Mouse (Mus musculus) erythroid progenitor cell, adult 5-6 weeks (primary cell): ENCODE results near the gene Tmprss13. TPM values are rescaled to one million over a fixed set of nuclear protein-coding genes. Genes with fewer than 3 reads are reported as not detected.
A peak's percentile ranks its signal among the peaks of the same experiment; 100 is the strongest.

Source experiments
- ATAC-seq: replicated peaks from 2 replicates; pipeline ENCODE4 v1.8.0; 2016; ENCODE audit warnings: moderate number of reproducible peaks, mild to moderate bottlenecking, moderate TSS enrichment, inconsistent platforms; ENCODE audit not compliant: poor library complexity, low FRiP score, severe bottlenecking
- total RNA-seq, 2 experiments: library from RNA; stranded (forward) in 1 of 2; stranded (reverse) in 1 of 2; fragments of 150-400 nt in 1 of 2; fragments of 186-747, 209-891 nt in 1 of 2; gene quantifications; 2 replicates each; pipeline versions ENCODE4 v1.2.3 to v1.2.4; 2015 to 2017; ENCODE audit warnings: low replicate concordance in 2 of 2

The Tmprss13 gene
- total RNA-seq (2015; ENCODE audit: low replicate concordance) (not detected in 2 replicates), total RNA-seq (2017; ENCODE audit: low replicate concordance) (not detected in 2 replicates)

- no peak for ATAC-seq
Measured at GRCm38 (mm10) chr9:45318855-45319254, at the start of gene Tmprss13. TSS of gene Tmprss13 (plus strand) at chr9:45319100.

GRCm38 (mm10) chr9:45272213-45272612 is 46.7 kb upstream of the Tmprss13 start:
- ATAC-seq, result no peak

DNA sequence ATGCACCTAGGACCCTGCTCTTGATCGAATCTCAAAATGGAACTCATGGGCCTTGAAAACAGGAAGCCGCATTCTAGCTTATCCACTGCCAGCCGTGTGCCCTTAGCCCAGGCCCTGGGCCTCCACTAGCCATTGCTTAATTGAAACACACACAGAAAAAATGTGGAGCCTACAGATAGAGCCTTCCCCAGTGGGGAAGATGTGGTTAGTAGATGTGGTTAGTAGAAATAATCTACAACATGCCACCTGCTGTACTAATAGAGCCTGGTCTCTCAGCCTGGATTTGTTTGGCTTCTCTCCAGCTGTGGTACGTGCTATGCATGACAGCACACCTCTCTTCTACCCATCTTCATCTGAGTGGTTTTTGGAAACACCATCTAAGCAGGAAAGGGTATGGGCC is 44.7 kb upstream of the Tmprss13 start:
- ATAC-seq, result no peak

DNA sequence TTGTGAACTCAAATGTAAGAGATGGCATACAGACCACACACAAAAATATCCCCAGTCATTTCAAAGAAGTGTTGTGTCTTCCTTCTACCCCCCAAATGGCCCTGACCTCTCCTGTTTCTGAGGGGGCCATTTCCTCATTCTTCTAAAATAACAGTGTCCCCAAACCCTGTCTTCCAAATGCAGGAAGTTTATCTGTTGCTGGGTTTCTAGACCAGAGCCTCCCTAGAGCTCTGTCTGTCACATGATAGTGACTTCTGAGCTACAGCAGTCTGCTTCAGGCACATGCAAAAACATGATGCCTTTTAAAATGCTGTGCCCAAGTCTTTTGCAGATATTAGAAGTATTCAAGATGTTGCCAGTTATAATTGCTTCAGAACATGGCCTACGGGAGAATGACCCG is 44.3 kb upstream of the Tmprss13 start:
- ATAC-seq, result no peak

DNA sequence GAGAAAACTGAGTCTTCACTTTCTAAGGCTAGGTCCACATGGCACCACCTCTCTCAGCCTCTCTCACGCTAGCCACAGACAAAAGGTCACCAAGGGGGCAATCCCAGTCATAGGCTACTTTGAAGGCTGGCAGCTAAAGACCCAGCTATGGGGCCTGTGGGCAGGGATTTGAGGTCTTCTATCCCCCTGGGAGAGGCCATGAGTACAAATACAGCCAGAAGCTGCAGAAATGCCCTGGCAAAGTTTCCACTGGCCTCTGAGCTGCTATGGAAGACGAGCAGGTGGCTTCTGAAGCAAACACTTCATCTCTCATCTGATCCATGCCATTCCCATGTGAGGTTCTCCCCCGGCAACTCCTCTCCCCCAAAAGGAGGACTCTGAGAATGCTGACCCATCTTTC is 38.8 kb upstream of the Tmprss13 start:
- no peak for ATAC-seq

DNA sequence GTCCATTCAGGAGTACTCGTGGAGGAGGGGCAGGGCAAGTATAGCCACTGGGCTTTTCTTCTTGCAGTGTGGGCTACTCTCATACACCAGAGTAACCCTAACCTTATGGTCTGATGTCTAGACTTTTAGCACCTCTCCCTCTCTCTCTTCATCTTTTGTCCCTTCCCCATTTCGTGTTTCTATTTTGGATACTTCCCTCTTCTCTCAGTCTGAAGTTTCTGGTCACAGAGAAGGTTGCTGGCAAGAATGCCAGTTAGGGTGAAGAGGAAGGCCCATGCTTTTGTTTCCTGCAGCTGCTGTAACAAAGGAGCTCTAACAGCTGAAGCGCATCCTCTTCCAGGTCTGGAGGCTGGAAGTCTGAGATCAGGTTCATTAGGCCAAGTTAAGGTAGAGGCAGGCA is 38.0 kb upstream of the Tmprss13 start:
- ATAC-seq, result no peak

DNA sequence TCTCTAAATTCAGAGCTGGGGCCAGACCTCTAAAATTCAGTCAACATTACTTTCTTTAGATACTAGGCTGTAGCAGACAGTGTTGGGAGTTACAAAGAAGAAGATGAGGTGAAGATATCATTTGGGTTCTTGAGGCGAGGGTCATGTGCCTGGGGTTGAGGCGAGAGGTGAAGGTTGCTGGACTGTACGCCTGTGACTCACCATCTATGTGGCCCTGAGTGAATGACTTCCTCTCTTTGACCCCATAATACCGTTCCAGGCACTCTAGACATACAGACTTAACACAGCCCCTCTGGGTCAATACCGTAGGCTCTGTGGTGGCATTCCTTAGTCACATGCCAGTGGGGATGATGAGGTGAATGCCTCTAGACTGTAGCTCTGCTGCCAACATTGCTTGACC is 36.4 kb upstream of the Tmprss13 start:
- ATAC-seq, result no peak

DNA sequence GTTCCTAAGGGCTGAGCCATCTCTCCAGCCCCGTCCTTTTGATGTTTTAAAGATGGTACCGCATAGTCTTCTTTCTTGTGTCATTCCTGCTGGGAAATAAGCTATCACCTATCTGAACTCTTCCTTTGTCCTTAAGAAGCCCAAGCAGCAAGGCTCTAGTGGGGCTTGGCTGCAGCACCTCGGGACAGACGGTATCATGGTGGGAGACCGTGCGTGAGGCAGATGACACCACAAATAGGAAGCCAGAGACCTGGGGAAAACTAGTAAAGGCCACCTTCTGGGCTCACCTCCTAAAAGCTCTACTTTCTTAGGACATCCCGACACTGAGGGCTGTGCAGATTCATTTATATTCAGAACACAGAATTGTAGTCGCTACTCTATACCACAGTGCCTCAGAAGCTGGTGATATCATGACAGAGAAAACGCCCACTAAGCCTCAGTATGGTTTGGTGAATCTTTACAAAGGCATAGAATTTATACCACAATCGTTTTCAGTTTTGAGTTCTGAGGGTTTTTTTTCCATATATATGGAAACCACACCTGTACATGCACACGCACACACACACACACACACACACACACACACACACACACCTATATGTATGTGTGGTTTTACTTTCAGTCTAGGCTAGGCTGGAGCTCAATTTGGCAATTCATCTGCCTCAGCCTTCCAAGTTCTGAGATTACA is 27.3 kb upstream of the Tmprss13 start:
- no peak for ATAC-seq

GRCm38 (mm10) chr9:45294210-45295011 is 24.5 kb upstream of the Tmprss13 start:
- no peak for ATAC-seq

GRCm38 (mm10) chr9:45299231-45300006 is 19.5 kb upstream of the Tmprss13 start:
- peak; percentile 68; the same call in 1 of the 2 replicates for ATAC-seq

- 0 out of 2 replicates have a peak, but pooled peaks have one; percentile 59 for ATAC-seq
Measured at GRCm38 (mm10) chr9:45300422-45301104, 18.3 kb upstream of the Tmprss13 start.

- no peak for ATAC-seq
Measured at GRCm38 (mm10) chr9:45301771-45302170, 17.1 kb upstream of the Tmprss13 start.

- ATAC-seq, result no peak
Measured at GRCm38 (mm10) chr9:45306746-45307410, 12.0 kb upstream of the Tmprss13 start.

- ATAC-seq, result no peak
Measured at GRCm38 (mm10) chr9:45308521-45308920, 10.4 kb upstream of the Tmprss13 start.

DNA sequence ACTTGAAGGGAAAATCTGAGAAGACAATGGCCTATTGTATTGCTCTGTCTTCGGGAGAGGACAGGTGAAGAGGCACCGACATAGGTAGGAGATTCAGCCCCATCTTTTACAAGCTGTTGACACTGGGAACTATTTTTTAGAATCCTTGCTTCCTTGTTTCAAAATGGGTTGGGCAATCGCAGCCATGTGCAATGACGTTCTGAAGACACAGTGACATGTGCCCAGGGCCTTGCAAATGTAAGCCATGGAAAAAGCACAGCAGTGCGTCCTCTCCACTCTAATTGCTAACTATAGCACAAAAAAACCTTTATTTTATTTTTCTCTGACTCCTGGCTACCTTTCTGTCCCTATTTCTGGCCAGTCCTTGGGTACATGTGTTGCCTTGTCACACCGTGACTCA is 7.0 kb upstream of the Tmprss13 start:
- no peak for ATAC-seq

- ATAC-seq, result no peak
Measured at GRCm38 (mm10) chr9:45313913-45314312, 5.0 kb upstream of the Tmprss13 start.

- ATAC-seq, result no peak
Measured at GRCm38 (mm10) chr9:45317635-45318034, 1.3 kb upstream of the Tmprss13 start.

- ATAC-seq, result no peak
Measured at GRCm38 (mm10) chr9:45321465-45321864, 2.6 kb downstream of the Tmprss13 start.

- no peak for ATAC-seq
Measured at GRCm38 (mm10) chr9:45321946-45322430, 3.1 kb downstream of the Tmprss13 start.
